Mouse (Mus musculus) liver, embryonic 14.5 days (tissue): ENCODE data around the gene Hist1h2bb. TPM values are rescaled to one million over a fixed set of nuclear protein-coding genes. Genes with fewer than 3 reads are reported as not detected.
"Not testable (repeated sequence)": the region's sequence is repeated elsewhere in the genome, so short reads cannot be mapped to it uniquely, and the experiment has no call there.

Experiments
- ATAC-seq: fragments of 200-750 bp; cut with Nextera tagmentation; 2 replicates; pipeline ENCODE4 v1.8.0; 2017; ENCODE audit warnings: moderate number of reproducible peaks, mild to moderate bottlenecking, moderate library complexity; ENCODE audit not compliant: insufficient read depth
- DNase-seq, 3 experiments: peaks; one replicate each; pipeline ENCODE4 v3.0.0-alpha.2; 2012 to 2013; ENCODE audit warnings: low read depth in 3 of 3, low spot score in 3 of 3
- H3K27ac ChIP-seq: fragments of 300-500 bp; sonication (generic); 2 replicates; pipeline ENCODE4 v1.5.1; 2014; ENCODE audit warnings: moderate library complexity, mild to moderate bottlenecking, control low read depth, inconsistent platforms
- H3K27me3 ChIP-seq: fragments of 300-500 bp; sonication (generic); 2 replicates; pipeline ENCODE4 v1.6.1; 2014; ENCODE audit warnings: mild to moderate bottlenecking, low read length, moderate library complexity; ENCODE audit not compliant: control insufficient read depth, insufficient read depth
- H3K36me3 ChIP-seq: fragments of 300-500 bp; sonication (generic); replicated peaks from 2 replicates; pipeline ENCODE4 v1.6.1; 2014; ENCODE audit warnings: low read depth; ENCODE audit not compliant: control insufficient read depth, insufficient read depth
- H3K4me1 ChIP-seq, 2 experiments: fragments of 200-500 bp in 1 of 2; fragments of 300-500 bp in 1 of 2; sonication (generic) in 1 of 2; replicated peaks; 2 replicates each; pipeline ENCODE4 v1.6.1; 2012 to 2014; ENCODE audit warnings: antibody characterized with exemption in 1 of 2, inconsistent platforms in 1 of 2, low read length in 1 of 2; ENCODE audit not compliant: control insufficient read depth in 2 of 2, insufficient read depth in 2 of 2
- H3K4me2 ChIP-seq: fragments of 300-500 bp; sonication (generic); 2 replicates; pipeline ENCODE4 v1.6.1; 2014; ENCODE audit warnings: low read depth, mild to moderate bottlenecking, control low read depth, moderate library complexity
- H3K4me3 ChIP-seq, 2 experiments: fragments of 200-500 bp in 1 of 2; fragments of 300-500 bp in 1 of 2; sonication (generic) in 1 of 2; 2 replicates each; pipeline ENCODE4 v1.5.1; 2012 to 2014; ENCODE audit warnings: low read depth in 2 of 2, low read length in 2 of 2, mild to moderate bottlenecking in 2 of 2, control low read depth in 1 of 2, inconsistent platforms in 1 of 2, moderate library complexity in 1 of 2; ENCODE audit not compliant: insufficient read depth in 1 of 2
- H3K9ac ChIP-seq: fragments of 300-500 bp; sonication (generic); replicated peaks from 2 replicates; pipeline ENCODE4 v1.6.1; 2014; ENCODE audit warnings: mild to moderate bottlenecking, control low read depth, moderate library complexity
- H3K9me3 ChIP-seq: fragments of 300-500 bp; sonication (generic); 2 replicates; pipeline ENCODE4 v1.6.1; 2016; ENCODE audit warnings: low read length, mixed read lengths; ENCODE audit not compliant: control insufficient read depth
- CTCF ChIP-seq: IDR thresholded peaks from 2 replicates; pipeline ENCODE4 v1.5.1; 2016; ENCODE audit warnings: antibody characterized with exemption, low read depth, control low read depth
- EP300 ChIP-seq: IDR thresholded peaks from 2 replicates; pipeline ENCODE4 v1.6.1; 2016; ENCODE audit warnings: antibody characterized with exemption, low read depth
- WGBS: fragments of 180-500 bp; shearing (Covaris S2); extraction: QIAGEN DNeasy Blood & Tissue Kit; methylation state at CpG from one replicate; pipeline ENCODE4 v1.1.7; 2014; ENCODE audit not compliant: insufficient replicate concordance; 5-methylcytosine and 5-hydroxymethylcytosine counted together
- polyA plus RNA-seq, 2 experiments: library from polyadenylated mRNA; depleted of rRNA in 1 of 2; stranded (reverse) in 1 of 2; unstranded in 1 of 2; fragments of >200 nt; fragmentation: Nextera tagmentation in 1 of 2; extraction: Ambion mirVana in 1 of 2; gene quantifications; 2 replicates each; pipeline versions ENCODE4 v1.2.1 to v1.2.3; 2012 to 2014

Hist1h2bb gene
- polyA plus RNA-seq, 2 experiments: 2.6 to 20.0 TPM

DNA sequence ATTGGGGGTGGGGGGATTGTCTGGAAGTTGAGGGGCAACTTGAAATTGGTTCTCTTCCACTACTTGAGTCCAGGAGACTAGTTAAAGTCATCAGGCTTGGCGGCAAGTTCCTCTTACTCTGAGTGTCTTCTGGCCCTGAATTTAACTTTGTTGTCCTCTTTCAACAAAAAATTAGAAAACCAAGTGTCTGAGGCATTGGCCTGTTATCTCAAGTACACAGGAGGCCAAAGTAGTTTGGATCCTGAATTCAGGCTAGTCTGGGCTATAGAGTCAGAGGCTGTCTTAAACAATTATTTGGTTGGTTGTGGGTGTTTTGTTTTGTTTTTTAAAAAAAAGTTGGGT lies 18.6 kb downstream of the Hist1h2bb start:
- WGBS: 8% methylated on average over 1 of the region's 1 CpGs
- no peak for TF ChIP-seq CTCF
- TF ChIP-seq EP300: no peak
- peak overlapping the region; percentile 99 for H3K27ac ChIP-seq

DNA sequence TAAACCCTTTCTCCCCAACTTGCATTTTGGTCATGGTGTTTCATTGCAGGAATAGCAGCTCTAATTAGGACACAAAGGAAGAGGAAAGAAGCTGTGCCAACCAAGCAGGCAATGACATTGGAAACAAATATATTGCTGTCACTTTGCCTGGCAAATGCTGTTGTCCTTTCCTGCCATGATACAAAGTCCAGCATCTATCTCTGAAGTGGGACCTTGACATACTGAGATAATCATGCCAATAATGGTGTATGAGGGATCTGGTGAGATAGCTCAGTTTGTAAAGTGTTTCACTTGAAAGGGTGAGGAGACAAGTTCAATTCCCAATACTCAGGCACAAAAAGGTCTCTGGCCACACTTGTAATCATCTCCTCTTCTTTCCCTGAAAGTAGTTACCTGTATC lies 20.2 kb downstream of the Hist1h2bb start:
- Histone ChIP-seq H3K27ac (no peak overlapping the region), H3K4me2 (no peak overlapping the region), H3K9me3 (no peaks in the 10 kb centered on the region), H3K4me3 (no peak overlapping the region), H3K27me3 (no peaks in the 10 kb centered on the region), H3K9ac (no peak overlapping the region), H3K36me3 (no peaks in the 10 kb centered on the region), H3K4me1 (peaks cover 13 to 28% of the 10 kb centered on the region in 2 experiments)
- DNase-seq (no peak), ATAC-seq (no peak)
- no peak for TF ChIP-seq EP300
- TF ChIP-seq CTCF: no peak

More for the DNA sequence above, 18.6 kb downstream of the Hist1h2bb start:
- no peaks in the 10 kb centered on the region for H3K36me3 ChIP-seq
- H3K4me2 ChIP-seq: peak overlapping the region; percentile 88
- H3K4me1 ChIP-seq: peaks cover 16 to 31% of the 10 kb centered on the region in 2 experiments
- H3K9me3 ChIP-seq: no peaks in the 10 kb centered on the region
- H3K9ac ChIP-seq: peak overlapping the region; percentile 93
- peak overlapping the region; percentile 60 to 62; a peak in 3 of 4 replicates for H3K4me3 ChIP-seq
- H3K27me3 ChIP-seq: no peaks in the 10 kb centered on the region
- ATAC-seq: no peak
- peak in 1 of 3 experiments; percentile 67 for DNase-seq

DNA sequence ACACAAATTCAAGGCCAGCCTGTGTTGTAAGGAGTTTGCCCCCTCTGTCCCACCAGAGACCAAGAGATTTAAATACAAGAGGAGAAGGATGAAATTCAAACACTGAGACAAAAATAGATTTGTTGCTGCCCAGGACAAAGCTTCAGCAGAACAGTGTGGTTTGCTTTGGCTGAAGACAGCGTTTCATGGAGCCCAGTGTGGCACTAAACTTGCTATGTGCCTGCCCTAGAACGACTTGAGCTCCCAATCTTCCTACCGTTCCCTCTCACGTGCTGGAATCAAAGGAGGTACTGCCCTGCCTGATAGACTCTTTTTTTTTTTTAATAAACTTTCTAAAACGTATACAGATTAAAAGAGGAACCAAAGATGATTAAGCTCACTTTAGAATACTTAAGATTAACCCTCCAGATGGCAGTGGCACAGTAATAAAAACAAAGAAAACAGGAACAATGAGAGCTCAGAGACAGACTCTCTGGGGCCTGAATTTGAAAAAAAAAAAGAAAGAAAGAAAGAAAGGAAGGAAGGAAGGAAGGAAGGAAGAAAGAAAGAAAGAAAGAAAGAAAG lies 22.4 kb downstream of the Hist1h2bb start:
- TF ChIP-seq EP300 (no peak), CTCF (no peak)
- Histone ChIP-seq H3K36me3 (no peaks in the 10 kb centered on the region), H3K9ac (no peak overlapping the region; the same call in 1 of the 2 replicates), H3K4me1 (peaks cover 11 to 32% of the 10 kb centered on the region in 2 experiments), H3K4me3 (no peak overlapping the region), H3K4me2 (no peak overlapping the region), H3K27me3 (no peaks in the 10 kb centered on the region), H3K27ac (no peak overlapping the region), H3K9me3 (no peaks in the 10 kb centered on the region)
- DNase-seq (no peak), ATAC-seq (no peak)
- WGBS: 38% methylated on average over 5 of the region's 5 CpGs

DNA sequence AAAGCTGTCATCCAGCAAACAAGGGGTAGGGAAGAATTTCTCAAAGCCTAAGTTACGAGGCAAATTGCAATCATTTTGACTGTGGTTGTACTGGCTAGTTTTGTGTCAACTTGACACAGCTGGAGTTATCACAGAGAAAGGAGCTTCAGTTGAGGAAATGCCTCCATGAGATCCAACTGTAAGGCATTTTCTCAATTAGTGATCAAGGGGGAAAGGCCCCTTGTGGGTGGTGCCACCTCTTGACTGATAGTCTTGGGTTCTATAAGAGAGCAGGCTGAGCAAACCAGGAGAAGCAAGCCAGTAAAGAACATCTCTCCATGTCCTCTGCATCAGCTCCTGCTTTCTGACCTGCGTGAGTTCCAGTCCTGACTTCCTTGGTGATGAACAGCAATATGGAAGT lies 23.1 kb downstream of the Hist1h2bb start, which contains the start of gene Trim38:
Gene Trim38 (plus strand): TSS at position 301 of the 400 bp plus-strand sequence.
- not testable (repeated sequence) for H3K27ac ChIP-seq, H3K27me3 ChIP-seq, H3K9me3 ChIP-seq, H3K36me3 ChIP-seq, DNase-seq, H3K4me2 ChIP-seq, H3K4me3 ChIP-seq, H3K9ac ChIP-seq, ATAC-seq
- peaks cover 6 to 27% of the 10 kb centered on the region in 2 experiments; a peak in 3 of 4 replicates for H3K4me1 ChIP-seq
- WGBS: 74% methylated on average over 2 of the region's 2 CpGs

DNA sequence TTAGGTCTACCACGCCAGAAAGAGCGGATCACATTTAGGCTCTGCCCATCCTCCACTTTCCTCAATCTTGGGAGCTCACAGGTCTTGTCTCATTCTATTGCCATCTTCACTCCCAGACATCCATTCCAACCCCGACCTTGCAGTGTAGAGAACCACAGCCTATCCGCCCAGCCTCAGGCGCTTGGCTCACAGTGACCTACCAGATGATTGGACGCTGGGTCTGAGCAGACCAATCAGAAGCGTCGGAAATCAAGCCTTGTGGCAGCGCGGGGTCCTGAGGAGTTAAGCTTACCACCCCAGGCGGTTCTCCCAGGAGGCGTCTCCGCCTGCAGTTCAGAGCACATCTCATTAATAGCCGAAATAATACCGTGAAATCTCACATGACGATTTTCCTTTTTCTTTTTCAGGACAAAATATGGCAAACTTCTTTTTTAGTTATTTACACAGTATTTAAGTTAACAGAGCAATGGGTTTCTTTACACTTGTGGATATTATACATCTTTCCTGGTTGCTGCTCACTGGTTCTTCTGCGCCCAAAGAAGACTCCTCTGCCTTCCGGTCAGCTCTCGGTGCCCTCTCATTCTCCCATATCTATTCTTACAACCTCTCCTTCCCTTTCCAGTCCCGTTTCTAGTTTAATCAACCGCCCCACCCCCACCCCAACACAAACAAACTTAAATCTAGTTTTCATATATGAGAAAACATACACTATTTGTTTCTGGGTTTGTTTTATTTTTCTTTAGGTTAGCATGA lies 26.2 kb downstream of the Hist1h2bb start:
- peak overlapping the region; percentile 69 for H3K4me2 ChIP-seq
- ATAC-seq (peak; percentile 97), DNase-seq (peak; percentile 67 to 76 (median 74))
- peak overlapping the region; percentile 61 for H3K9ac ChIP-seq
- peak overlapping the region; percentile 27 to 35; a peak in 3 of 4 replicates for H3K4me3 ChIP-seq
- H3K27ac ChIP-seq: peak overlapping the region; percentile 46
- H3K36me3 ChIP-seq: no peaks in the 10 kb centered on the region
- no peaks in the 10 kb centered on the region for H3K9me3 ChIP-seq
- H3K4me1 ChIP-seq: peaks cover 6 to 27% of the 10 kb centered on the region in 2 experiments; a peak in 3 of 4 replicates
- TF ChIP-seq CTCF (no peak), EP300 (no peak)
- H3K27me3 ChIP-seq: no peaks in the 10 kb centered on the region
- whole genome bisulfite sequencing: 16% methylated on average over 21 of the region's 21 CpGs
